Mouse (Mus musculus): Measurements from ENCODE around the gene Zc3h12b. TPM values are rescaled to one million over a fixed set of nuclear protein-coding genes. Genes with fewer than 3 reads are reported as not detected.

The Zc3h12b gene
- total RNA-seq (2023): 0.12 to 0.17 TPM in 2 of 4 replicates, not detected in the others

DNA sequence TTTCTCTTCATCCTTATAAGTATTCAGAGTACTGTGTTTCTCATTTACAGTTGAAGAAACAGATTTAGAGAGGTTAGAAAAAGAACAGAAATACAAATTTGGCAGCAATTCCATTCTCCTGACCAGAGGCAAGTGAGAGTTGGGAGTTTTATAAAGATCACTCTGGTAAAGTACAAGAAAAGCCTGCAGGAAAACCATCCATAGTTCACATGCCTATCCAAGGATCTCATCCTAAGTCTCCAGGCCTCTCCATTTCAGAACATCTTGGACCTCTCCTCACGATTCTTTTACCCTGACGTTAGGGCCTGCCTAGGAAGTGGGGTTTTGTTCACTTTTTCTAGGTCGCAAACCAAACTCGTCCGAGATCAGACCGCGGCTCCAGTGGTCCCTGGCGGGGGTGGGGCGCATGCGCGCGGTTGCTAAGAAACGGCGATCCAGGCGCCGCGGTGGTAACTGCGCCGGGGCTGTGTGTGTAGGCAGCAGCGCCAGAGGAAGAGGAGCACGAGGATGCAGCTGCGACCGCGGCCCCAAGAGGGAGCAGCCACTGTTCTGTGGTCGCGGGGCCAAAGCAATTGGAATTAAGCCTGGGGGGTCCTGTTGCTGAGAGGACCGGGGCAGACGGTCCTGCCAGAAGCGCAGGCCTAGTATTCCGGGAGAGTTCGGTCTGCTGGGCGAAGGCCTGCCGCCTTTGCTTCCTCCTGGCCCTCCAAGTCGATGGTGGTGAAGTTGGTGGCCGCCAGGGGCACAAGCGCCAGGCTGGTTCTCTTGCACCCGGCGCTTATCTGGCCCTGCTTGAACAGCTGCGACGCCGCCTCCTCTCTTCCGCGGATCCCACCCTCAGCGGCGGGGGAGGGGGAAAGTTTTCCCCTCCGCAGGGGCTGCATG is at the start of gene Zc3h12b:
Gene Zc3h12b (plus strand): TSS at position 452 of the 885 bp plus-strand sequence.

DNA sequence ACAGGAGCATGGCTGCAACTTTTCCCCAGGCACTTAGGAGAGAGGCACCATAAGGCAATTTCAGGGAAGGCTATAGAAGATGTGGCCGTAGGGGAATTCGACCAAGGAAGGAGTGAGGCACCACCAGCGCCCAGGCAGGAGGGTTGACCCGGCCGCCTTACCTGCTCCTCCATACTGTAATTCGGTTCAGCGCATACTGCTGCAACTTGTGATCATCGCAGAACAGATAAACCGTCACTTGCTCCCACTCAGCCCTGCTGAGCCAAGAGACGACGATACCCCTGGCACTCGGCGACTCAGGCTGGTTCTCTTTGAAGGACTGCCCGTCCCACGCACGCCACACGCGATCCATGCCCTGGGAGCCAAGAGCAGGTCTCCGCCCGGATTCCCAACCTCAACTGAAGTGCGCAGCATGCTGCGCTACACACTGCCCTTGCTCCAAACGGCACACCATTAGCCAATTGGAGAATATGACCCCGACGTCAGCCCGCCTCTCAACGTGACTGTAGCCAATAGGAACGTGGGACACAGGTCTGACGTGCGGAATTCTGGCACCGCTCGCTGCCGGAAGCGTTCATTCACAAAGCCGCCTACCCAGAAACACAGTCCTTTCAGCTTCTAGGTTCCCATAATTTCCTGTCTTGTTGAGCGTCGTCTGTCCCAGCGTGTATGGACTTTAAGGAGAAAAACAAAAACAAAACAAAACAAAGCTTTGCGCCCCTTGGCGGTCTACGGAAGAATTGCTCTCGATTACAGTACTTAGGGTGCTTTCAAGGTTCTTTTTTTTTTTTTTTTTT is 245.2 kb downstream of the Zc3h12b start, which contains the start of gene Las1l:
Gene Las1l (minus strand): TSS at position 466 of the 797 bp plus-strand sequence.

Other genes starting within 250 kb of the Zc3h12b start
- not detected in 4 replicates for gene Asb12, start 153.7 kb upstream of the Zc3h12b start, total RNA-seq (2023)
- gene Pfn5, start 153.6 kb upstream of the Zc3h12b start, total RNA-seq (2023): not detected in 4 replicates
- gene Zc4h2, start 53.2 kb upstream of the Zc3h12b start, total RNA-seq (2023): 2.1 to 2.9 TPM (median 2.5 TPM) in 4 replicates
- 63.7 to 75.6 TPM (median 69.7 TPM) in 4 replicates for gene Las1l, start 245.3 kb downstream of the Zc3h12b start, total RNA-seq (2023)

All from B cell, adult 62 days (primary cell).